Mouse (Mus musculus) erythroid progenitor cell, adult 5-6 weeks (primary cell): Measurements from ENCODE around the gene Igsf8. TPM values are rescaled to one million over a fixed set of nuclear protein-coding genes. Genes with fewer than 3 reads are reported as not detected.
"Not testable (repeated sequence)": the region's sequence is repeated elsewhere in the genome, so short reads cannot be mapped to it uniquely, and the experiment has no call there.

Experiments
- ATAC-seq: replicated peaks from 2 replicates; pipeline ENCODE4 v1.8.0; 2016; ENCODE audit warnings: moderate number of reproducible peaks, mild to moderate bottlenecking, moderate TSS enrichment, inconsistent platforms; ENCODE audit not compliant: poor library complexity, low FRiP score, severe bottlenecking
- total RNA-seq, 2 experiments: library from RNA; stranded (forward) in 1 of 2; stranded (reverse) in 1 of 2; fragments of 150-400 nt in 1 of 2; fragments of 186-747, 209-891 nt in 1 of 2; gene quantifications; 2 replicates each; pipeline versions ENCODE4 v1.2.3 to v1.2.4; 2015 to 2017; ENCODE audit warnings: low replicate concordance in 2 of 2

Gene Igsf8
- total RNA-seq (2015; ENCODE audit: low replicate concordance) (14.4 and 15.1 TPM in 2 replicates), total RNA-seq (2017; ENCODE audit: low replicate concordance) (3.1 and 3.3 TPM in 2 replicates)

GRCm38 (mm10) chr1:172261477-172262078 is at the start of gene Igsf8:
Igsf8 (plus strand) TSS chr1:172261641.
- no peak for ATAC-seq

- ATAC-seq: no peak
Observed at GRCm38 (mm10) chr1:172212776-172213175, 48.7 kb upstream of the Igsf8 start.

GRCm38 (mm10) chr1:172213771-172214170 is 47.7 kb upstream of the Igsf8 start:
- no peak for ATAC-seq

- no peak for ATAC-seq
Observed at GRCm38 (mm10) chr1:172214748-172215147, 46.7 kb upstream of the Igsf8 start.

GRCm38 (mm10) chr1:172217148-172217547 is 44.3 kb upstream of the Igsf8 start:
- ATAC-seq: peak; percentile 73

GRCm38 (mm10) chr1:172218164-172218910 is 43.1 kb upstream of the Igsf8 start:
- ATAC-seq: no peak

- no peak for ATAC-seq
Observed at GRCm38 (mm10) chr1:172219451-172220406, 41.7 kb upstream of the Igsf8 start, which contains the start of gene Casq1. Casq1 (minus strand) TSS chr1:172219868.

- no peak for ATAC-seq
Observed at GRCm38 (mm10) chr1:172220414-172220813, 41.0 kb upstream of the Igsf8 start.

GRCm38 (mm10) chr1:172221297-172222063 is 40.0 kb upstream of the Igsf8 start:
- ATAC-seq: no peak

GRCm38 (mm10) chr1:172228209-172228608 is 33.2 kb upstream of the Igsf8 start:
- no peak for ATAC-seq

GRCm38 (mm10) chr1:172229215-172229614 is 32.2 kb upstream of the Igsf8 start:
- ATAC-seq: no peak

GRCm38 (mm10) chr1:172240945-172241708 is 20.3 kb upstream of the Igsf8 start:
- no peak for ATAC-seq

GRCm38 (mm10) chr1:172242401-172242800 is 19.0 kb upstream of the Igsf8 start:
- ATAC-seq: no peak

- no peak for ATAC-seq
Observed at GRCm38 (mm10) chr1:172243547-172244205, 17.8 kb upstream of the Igsf8 start.

GRCm38 (mm10) chr1:172244645-172245044 is 16.8 kb upstream of the Igsf8 start:
- not testable (repeated sequence) for ATAC-seq

GRCm38 (mm10) chr1:172247216-172247615 is 14.2 kb upstream of the Igsf8 start:
- ATAC-seq: no peak

- ATAC-seq: no peak
Observed at GRCm38 (mm10) chr1:172247679-172248078, 13.8 kb upstream of the Igsf8 start.

GRCm38 (mm10) chr1:172258314-172258713 is 3.1 kb upstream of the Igsf8 start, which contains the start of gene Atp1a4:
Atp1a4 (minus strand) TSS chr1:172258414.
- no peak for ATAC-seq
